Mouse (Mus musculus): ENCODE measurements around the gene 2010300C02Rik. TPM values are rescaled to one million over a fixed set of nuclear protein-coding genes. Genes with fewer than 3 reads are reported as not detected.

Gene 2010300C02Rik
- polyA plus RNA-seq, 1 experiment, result 142 TPM

- Histone ChIP-seq H3K27ac (ENCODE audit: insufficient read depth, low read length) (no peak overlapping the region), H3K4me3 (ENCODE audit: insufficient read depth, low read length) (no peak overlapping the region), H3K4me1 (ENCODE audit: control insufficient read depth, insufficient read depth, low read length) (no peaks in the 10 kb centered on the region)
- TF ChIP-seq CTCF (IDR thresholded peaks at IDR 0.05; ENCODE audit: extremely low read depth, insufficient read depth, low read length), result no peak
- no peak for TF ChIP-seq POLR2A (IDR thresholded peaks at IDR 0.05; ENCODE audit: extremely low read depth, insufficient read depth, low read length)
Observed at GRCm38 (mm10) chr1:37734841-37735240, 15.0 kb upstream of the 2010300C02Rik start.

- no peak overlapping the region for H3K4me3 ChIP-seq (ENCODE audit: insufficient read depth, low read length)
- peaks cover 7% of the 10 kb centered on the region; the same call in 1 of the 2 replicates for H3K4me1 ChIP-seq (ENCODE audit: control insufficient read depth, insufficient read depth, low read length)
- H3K27ac ChIP-seq (ENCODE audit: insufficient read depth, low read length), result no peak overlapping the region
- TF ChIP-seq POLR2A (IDR thresholded peaks at IDR 0.05; ENCODE audit: extremely low read depth, insufficient read depth, low read length), result no peak
- TF ChIP-seq CTCF (IDR thresholded peaks at IDR 0.05; ENCODE audit: extremely low read depth, insufficient read depth, low read length), result no peak
Observed at GRCm38 (mm10) chr1:37729353-37729752, 9.5 kb upstream of the 2010300C02Rik start.

- no peak for TF ChIP-seq POLR2A (IDR thresholded peaks at IDR 0.05; ENCODE audit: extremely low read depth, insufficient read depth, low read length)
- H3K27ac ChIP-seq (ENCODE audit: insufficient read depth, low read length), result peak overlapping the region; percentile 40; the same call in 1 of the 2 replicates
Observed at GRCm38 (mm10) chr1:37728053-37728452, 8.2 kb upstream of the 2010300C02Rik start.

GRCm38 (mm10) chr1:37727186-37727585 is 7.3 kb upstream of the 2010300C02Rik start:
- H3K27ac ChIP-seq (ENCODE audit: insufficient read depth, low read length), result no peak overlapping the region
- TF ChIP-seq CTCF (IDR thresholded peaks at IDR 0.05; ENCODE audit: extremely low read depth, insufficient read depth, low read length) (no peak), POLR2A (IDR thresholded peaks at IDR 0.05; ENCODE audit: extremely low read depth, insufficient read depth, low read length) (0 out of 2 replicates have a peak, but pooled peaks have one; percentile 22)
- H3K4me3 ChIP-seq (ENCODE audit: insufficient read depth, low read length), result no peak overlapping the region
- H3K4me1 ChIP-seq (ENCODE audit: control insufficient read depth, insufficient read depth, low read length), result peaks cover 7% of the 10 kb centered on the region; the same call in 1 of the 2 replicates

More at GRCm38 (mm10) chr1:37728053-37728452, 8.2 kb upstream of the 2010300C02Rik start:
- peaks cover 7% of the 10 kb centered on the region; the same call in 1 of the 2 replicates for H3K4me1 ChIP-seq (ENCODE audit: control insufficient read depth, insufficient read depth, low read length)
- no peak overlapping the region for H3K4me3 ChIP-seq (ENCODE audit: insufficient read depth, low read length)

- H3K4me3 ChIP-seq (ENCODE audit: insufficient read depth, low read length), result no peak overlapping the region; the same call in 1 of the 2 replicates
- TF ChIP-seq POLR2A (IDR thresholded peaks at IDR 0.05; ENCODE audit: extremely low read depth, insufficient read depth, low read length) (peak; percentile 45; the same call in 1 of the 2 replicates), CTCF (IDR thresholded peaks at IDR 0.05; ENCODE audit: extremely low read depth, insufficient read depth, low read length) (no peak)
- H3K4me1 ChIP-seq (ENCODE audit: control insufficient read depth, insufficient read depth, low read length), result peaks cover 7% of the 10 kb centered on the region; the same call in 1 of the 2 replicates
- peak overlapping the region; percentile 97 for H3K27ac ChIP-seq (ENCODE audit: insufficient read depth, low read length)
Observed at GRCm38 (mm10) chr1:37726426-37726825, 6.5 kb upstream of the 2010300C02Rik start.

- TF ChIP-seq POLR2A (IDR thresholded peaks at IDR 0.05; ENCODE audit: extremely low read depth, insufficient read depth, low read length) (peak; percentile 62; the same call in 1 of the 2 replicates), CTCF (IDR thresholded peaks at IDR 0.05; ENCODE audit: extremely low read depth, insufficient read depth, low read length) (no peak)
- peak overlapping the region; percentile 97 for H3K27ac ChIP-seq (ENCODE audit: insufficient read depth, low read length)
- H3K4me1 ChIP-seq (ENCODE audit: control insufficient read depth, insufficient read depth, low read length), result peaks cover 8% of the 10 kb centered on the region; the same call in 1 of the 2 replicates
- no peak overlapping the region for H3K4me3 ChIP-seq (ENCODE audit: insufficient read depth, low read length)
Observed at GRCm38 (mm10) chr1:37725880-37726279, 6.0 kb upstream of the 2010300C02Rik start.

GRCm38 (mm10) chr1:37721092-37721491 is 1.2 kb upstream of the 2010300C02Rik start:
- Histone ChIP-seq H3K27ac (ENCODE audit: insufficient read depth, low read length) (no peak overlapping the region), H3K4me1 (ENCODE audit: control insufficient read depth, insufficient read depth, low read length) (peaks cover 2% of the 10 kb centered on the region; the same call in 1 of the 2 replicates), H3K4me3 (ENCODE audit: insufficient read depth, low read length) (no peak overlapping the region)
- TF ChIP-seq CTCF (IDR thresholded peaks at IDR 0.05; ENCODE audit: extremely low read depth, insufficient read depth, low read length), result no peak
- TF ChIP-seq POLR2A (IDR thresholded peaks at IDR 0.05; ENCODE audit: extremely low read depth, insufficient read depth, low read length), result no peak

GRCm38 (mm10) chr1:37719030-37719723 is 708 bp downstream of the 2010300C02Rik start:
- TF ChIP-seq POLR2A (IDR thresholded peaks at IDR 0.05; ENCODE audit: extremely low read depth, insufficient read depth, low read length) (no peak), CTCF (IDR thresholded peaks at IDR 0.05; ENCODE audit: extremely low read depth, insufficient read depth, low read length) (no peak)
- Histone ChIP-seq H3K4me3 (ENCODE audit: insufficient read depth, low read length) (peak overlapping the region; percentile 100), H3K27ac (ENCODE audit: insufficient read depth, low read length) (peak overlapping the region; percentile 99), H3K4me1 (ENCODE audit: control insufficient read depth, insufficient read depth, low read length) (peaks cover 5% of the 10 kb centered on the region)

GRCm38 (mm10) chr1:37718516-37718915 is 1.4 kb downstream of the 2010300C02Rik start:
- no peak for TF ChIP-seq CTCF (IDR thresholded peaks at IDR 0.05; ENCODE audit: extremely low read depth, insufficient read depth, low read length)
- Histone ChIP-seq H3K4me3 (ENCODE audit: insufficient read depth, low read length) (peak overlapping the region; percentile 100), H3K27ac (ENCODE audit: insufficient read depth, low read length) (peak overlapping the region; percentile 68), H3K4me1 (ENCODE audit: control insufficient read depth, insufficient read depth, low read length) (peaks cover 5% of the 10 kb centered on the region)
